Mouse (Mus musculus) gonadal fat pad, adult 2 months (tissue): ENCODE measurements around the gene Glul. TPM values are rescaled to one million over a fixed set of nuclear protein-coding genes. Genes with fewer than 3 reads are reported as not detected.

Experiments used
- DNase-seq: peaks from one replicate; pipeline ENCODE4 v3.0.0-alpha.2; 2012; ENCODE audit warnings: low read depth
- polyA plus RNA-seq: library from polyadenylated mRNA; depleted of rRNA; stranded (reverse); fragments of >200 nt; gene quantifications from 2 replicates; pipeline ENCODE4 v1.2.3, GENCODE M21; 2012

Glul gene
- polyA plus RNA-seq, 1 experiment = 1,893 TPM

- no peak for DNase-seq
These were observed 10.2 kb downstream of the Glul start for GRCm38 (mm10) chr1:153909963-153910291.

DNA sequence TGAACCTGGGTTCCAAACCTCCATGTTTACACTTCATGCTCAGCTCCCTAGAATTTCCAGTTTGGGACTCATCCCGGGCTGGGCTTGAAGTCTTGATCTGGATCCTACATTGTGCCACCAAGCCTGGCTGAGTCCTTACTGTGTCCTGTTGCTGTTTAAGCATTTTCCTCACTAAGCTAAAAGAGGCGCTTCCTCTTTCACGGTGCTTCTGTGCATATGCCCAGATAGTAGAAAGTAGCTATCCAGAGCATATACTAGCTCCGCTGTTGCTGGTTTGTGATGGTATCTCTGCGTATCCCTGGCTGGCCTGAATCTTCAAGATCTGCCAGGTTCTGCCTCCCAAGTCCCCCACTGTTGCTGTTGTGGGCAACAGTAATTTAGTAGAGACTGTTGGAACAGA lies 10.7 kb downstream of the Glul start:
- DNase-seq = no peak

- DNase-seq = no peak
These were observed 11.6 kb downstream of the Glul start for GRCm38 (mm10) chr1:153911276-153911795.

DNA sequence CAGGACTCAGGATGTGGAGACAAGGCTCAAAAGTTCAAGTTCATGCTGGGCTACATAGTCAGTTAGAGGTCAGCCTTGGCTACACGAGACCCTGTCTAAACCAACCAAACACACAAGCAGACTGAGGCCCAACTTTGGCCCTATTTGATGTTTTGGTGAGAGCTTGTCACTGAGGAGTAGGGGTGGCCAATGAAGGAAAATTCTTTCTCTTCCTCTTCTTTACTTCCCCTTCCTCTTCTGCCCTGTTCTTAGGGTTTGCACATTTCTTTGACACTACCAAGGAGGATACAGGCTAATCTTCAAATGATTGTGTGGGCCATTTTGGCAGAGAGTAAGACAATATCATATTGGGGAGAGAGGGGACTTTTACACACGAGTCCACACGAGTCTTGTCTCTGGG lies 14.1 kb downstream of the Glul start:
- DNase-seq = no peak

GRCm38 (mm10) chr1:153918521-153919206 lies 18.9 kb downstream of the Glul start:
- no peak for DNase-seq

DNA sequence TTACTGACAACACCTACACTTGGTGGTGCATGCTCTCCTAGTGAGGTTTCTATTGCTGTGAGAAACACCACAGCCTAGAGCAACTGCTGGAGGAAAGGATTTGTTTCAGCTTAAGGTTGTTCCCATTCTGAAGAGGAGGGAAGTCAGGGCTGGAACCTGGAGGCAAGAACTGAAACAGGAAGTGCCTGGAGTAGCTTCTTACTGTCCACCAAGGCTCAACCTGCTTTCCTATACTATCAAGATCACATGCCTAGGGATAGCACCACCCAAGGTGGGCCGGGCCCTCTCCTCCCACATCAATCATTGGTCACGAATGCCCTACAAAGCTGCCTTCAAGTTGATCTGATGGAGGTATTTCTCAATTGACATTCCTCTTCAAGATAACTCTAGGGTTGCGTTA lies 21.9 kb downstream of the Glul start:
- no peak for DNase-seq

DNA sequence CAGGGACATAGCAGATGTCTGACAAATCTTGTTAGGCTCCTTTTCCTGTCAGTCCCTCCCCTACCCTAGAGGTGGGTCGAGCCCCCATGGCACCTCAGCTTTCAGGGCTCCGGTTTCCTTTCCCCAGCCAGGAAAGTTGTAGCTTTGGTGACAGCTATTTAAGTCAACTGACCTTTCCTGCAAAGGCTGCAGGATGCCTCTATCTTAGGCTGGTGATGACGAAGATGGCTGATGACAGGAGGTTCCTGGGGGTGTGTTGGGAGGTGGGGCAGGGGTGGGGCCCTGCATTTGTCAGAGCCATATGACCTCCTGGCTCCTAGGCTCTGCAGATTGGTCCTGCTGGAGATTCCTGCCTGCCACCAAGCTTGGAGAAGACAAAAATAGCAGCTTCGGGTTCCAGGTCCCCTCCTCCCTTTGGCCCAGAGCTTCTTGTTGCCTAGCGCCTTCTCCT lies 22.9 kb downstream of the Glul start:
- no peak for DNase-seq

- DNase-seq = no peak
These were observed 24.9 kb downstream of the Glul start for GRCm38 (mm10) chr1:153924395-153925385.

DNA sequence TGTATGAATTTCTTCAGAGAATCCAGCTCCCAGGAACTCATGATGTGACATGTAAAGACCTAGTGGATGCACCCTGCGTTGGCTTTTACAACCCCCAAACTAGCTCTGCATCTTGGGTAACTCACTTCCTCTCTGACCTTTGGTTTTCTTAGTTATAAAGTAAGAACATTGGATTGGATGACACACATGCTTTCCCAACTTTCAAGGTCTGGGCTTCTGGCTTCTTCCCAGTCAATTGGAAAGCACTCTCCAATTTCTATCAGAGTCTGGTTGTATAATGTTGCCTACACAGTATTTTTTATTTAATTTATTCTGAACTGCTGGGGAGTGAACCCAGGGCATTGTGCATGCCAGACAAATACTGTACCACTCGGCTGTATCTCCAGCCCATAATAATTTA lies 30.7 kb downstream of the Glul start:
- DNase-seq = no peak

GRCm38 (mm10) chr1:153933772-153934171 lies 34.0 kb downstream of the Glul start:
- no peak for DNase-seq

GRCm38 (mm10) chr1:153935844-153936380 lies 36.2 kb downstream of the Glul start:
- no peak for DNase-seq

DNA sequence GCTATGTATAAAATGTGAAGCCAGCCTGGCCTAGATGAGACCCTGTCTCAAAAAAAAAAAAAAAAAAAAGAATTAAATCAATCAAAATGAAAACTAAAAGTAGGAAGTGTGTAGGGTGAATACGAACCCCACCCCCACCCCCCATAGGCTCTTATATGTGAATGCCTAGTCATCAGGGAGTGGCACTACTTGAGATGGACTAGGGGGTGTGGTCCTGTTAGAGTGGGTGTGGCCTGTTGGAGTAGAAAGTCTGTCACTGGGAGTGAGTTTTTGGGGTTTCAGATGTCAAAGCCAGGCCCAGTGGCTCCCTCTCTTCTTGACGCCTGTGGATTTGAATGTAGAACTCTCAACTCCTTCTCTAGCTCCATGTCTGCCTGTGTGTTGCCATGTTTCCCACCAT lies 37.3 kb downstream of the Glul start:
- DNase-seq = no peak

DNA sequence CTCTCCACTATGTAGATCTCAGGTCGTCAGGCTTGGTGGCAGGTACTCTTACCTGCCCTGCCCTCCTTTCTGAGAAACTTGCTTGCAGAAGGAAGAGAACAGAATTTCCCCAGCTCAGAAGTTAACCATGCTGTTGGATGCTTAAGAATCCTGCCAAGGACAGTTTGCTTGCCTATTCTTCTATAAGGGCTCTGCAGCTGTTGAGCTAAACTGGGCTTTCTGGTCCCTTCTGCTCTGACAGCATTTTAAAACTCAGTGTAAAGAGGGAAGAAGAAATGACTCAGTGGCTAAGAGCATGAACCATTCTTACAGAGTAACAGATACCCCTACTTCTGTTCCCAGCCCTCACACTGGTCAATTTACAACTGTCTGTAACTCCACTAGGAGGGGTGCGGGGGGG lies 41.2 kb downstream of the Glul start:
- no peak for DNase-seq

- no peak for DNase-seq
These were observed 45.4 kb downstream of the Glul start for GRCm38 (mm10) chr1:153945181-153945580.

DNA sequence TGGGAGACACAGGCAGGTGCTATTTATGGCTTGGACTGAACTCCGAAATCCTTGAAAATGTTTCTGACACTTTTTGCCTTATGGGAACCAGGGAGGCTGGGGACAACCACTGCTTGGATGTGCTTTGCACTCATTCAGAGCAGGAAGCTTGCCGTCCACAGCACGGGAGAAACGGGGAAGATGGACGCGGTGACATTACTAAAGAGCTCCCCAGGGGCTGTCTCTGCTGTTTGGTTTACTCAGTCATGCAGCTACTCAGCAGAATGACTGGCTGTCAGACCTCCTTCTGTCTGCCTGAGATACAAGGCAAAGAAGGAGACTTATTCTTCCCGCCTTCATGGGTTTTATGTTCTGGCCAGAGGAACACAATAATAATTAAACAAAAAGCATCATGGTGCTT lies 47.2 kb downstream of the Glul start:
- DNase-seq = no peak

DNA sequence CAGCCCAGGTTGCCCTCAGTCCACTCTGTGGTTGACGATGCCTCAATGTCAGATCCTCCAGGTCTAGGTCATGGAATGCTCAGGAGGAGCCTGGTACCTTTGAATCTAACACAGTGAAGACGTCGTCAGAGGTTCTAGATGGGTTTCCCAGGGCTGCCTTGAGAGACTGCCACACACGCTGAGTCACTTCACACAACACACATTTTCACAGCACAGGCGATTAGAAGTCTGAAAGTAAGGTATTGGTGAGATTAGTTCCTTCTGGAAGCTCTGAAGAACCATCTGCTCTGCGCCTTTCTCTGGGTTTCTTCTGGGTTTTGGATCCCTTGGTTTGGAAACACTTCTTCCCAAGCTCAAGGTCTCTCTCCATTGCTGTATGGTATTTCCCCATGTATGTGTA lies 48.1 kb downstream of the Glul start:
- no peak for DNase-seq

DNA sequence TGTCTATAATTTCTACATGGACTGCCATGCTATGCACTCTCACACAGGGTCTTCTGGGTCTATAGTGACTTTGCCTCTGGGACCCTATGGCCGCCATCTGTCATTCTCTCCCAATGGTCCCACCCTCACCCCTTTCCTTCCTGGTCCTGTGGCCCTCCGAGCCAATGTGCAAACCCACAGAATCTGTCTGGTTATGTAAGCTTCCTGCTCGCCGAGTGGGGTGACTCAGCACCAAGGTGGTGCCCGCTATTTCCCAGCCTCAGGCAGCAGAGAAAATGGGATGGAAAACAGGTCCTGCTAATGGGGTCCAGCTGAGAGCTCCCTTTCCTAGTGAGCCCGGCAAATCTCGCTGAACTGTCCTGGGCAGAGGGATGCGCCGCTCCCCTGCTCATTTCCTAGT lies 53.5 kb downstream of the Glul start:
- no peak for DNase-seq

DNA sequence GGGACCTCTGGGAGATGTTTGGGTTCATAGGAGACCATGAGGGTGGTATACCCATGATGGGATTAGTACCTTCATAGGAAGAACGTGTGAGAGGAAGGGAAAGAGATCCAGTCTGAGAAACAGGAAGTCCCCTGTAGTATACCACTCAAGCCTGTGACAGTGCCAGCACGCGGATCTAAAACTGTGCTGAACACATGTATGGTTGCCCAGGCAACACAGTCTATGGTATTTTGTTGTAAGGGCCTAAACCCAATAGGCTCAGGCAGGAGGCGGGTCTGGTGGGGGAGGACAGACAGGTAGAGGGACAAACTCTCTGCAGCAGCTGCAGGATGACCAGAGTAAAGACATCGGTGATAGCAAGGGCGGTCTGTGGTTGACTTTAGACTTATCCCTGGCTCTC lies 54.1 kb downstream of the Glul start:
- no peak for DNase-seq

GRCm38 (mm10) chr1:153957850-153958249 lies 58.1 kb downstream of the Glul start:
- no peak for DNase-seq
